Mouse (Mus musculus) neutrophil, adult 5-6 weeks (primary cell): ENCODE measurements around the gene Zfand6. TPM values are rescaled to one million over a fixed set of nuclear protein-coding genes. Genes with fewer than 3 reads are reported as not detected.

Experiments used
- ATAC-seq: fragments of 151-379, 151-347 bp; 2 replicates; pipeline ENCODE4 v1.8.0; 2017; ENCODE audit warnings: mild to moderate bottlenecking, moderate TSS enrichment; ENCODE audit not compliant: insufficient number of reproducible peaks, poor library complexity, low FRiP score, severe bottlenecking; ENCODE audit errors: extremely low read depth
- total RNA-seq: library from RNA; stranded (forward); fragments of 200-1000 nt; gene quantifications from 2 replicates; pipeline ENCODE4 v1.2.3, GENCODE M21; 2017

The Zfand6 gene
- total RNA-seq = 116 and 123 TPM in 2 replicates

DNA sequence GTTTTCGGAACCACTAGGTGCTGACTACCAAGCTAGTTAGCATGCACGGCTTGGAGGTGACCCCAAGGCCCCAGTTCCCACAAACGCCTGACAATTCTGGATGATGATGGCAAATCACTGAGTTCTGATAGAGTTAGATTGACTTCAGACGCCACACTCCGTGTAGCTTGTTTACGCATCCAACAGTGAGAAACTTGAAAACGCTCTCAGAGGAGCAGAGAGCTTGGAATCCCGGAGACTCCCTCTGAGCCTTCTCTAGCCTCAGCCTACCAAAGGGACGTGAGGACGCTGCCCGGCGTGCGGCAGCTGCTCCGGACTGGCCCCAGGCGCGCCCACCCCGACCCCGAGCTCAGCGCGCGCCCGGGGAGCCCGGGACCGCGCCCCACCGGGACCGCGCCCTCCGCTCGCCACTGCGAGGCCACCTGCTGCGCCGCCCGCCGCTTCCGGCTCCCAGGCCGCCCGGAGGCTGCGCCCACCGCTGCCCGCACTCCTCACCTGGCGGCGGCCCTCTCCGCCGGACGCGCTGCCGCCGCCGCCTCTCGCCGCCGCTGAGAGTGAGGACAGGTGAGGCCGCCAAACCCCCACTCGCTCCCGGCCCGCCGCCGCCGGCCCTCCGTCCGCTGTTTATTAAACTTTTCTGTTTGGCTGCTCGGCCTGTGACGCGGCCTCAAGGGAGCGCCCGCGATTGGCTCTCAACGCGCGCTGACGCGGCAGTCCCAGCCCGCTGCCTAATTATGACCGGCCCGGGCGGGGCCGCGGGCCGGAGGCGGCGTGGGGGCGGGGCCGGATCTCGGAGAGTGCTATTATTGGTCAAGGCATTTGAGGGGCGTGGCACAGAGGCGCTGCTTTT is at the start of gene Zfand6:
TSS of gene Zfand6 (minus strand) at position 709 of the 850 bp plus-strand sequence.
- ATAC-seq = peak; percentile 93

DNA sequence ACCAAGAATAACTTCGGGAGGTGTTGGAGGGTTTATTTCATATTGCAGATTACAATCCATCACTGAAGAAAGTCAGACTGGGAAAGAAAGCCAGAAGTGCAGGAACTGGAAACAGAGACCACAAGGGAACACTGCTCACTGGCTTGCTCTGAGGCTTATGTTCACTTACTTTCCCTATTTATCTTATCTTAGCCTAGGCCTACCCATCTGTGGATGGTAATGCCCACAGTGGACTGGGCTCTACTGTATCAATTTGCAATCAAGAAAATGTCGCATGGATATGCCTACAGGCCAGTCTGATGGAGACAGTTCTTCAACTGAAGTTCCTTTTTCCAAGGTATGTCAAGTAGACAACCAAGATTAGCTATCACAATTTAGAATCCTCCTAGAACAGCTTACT is 47.0 kb upstream of the Zfand6 start:
- ATAC-seq = no peak

DNA sequence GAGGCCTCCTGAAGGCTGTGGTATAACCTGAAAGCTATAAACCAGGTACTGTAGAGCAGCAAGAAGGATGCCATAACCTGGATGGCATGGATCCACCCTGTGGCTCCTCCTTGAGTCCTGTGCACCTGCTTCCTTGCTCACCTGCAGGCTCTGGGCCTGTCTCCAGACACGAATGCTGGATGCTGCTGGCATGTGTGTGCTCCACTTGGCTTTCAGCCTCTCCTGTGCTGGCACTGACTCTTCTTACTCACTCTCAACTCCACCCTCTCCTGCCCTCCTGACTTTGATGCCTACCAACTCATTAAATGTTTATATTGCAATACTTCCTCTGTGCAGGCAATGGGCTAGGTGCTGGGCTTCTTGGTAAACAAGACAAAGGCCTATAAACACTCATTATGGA is 43.3 kb upstream of the Zfand6 start:
- ATAC-seq = no peak

DNA sequence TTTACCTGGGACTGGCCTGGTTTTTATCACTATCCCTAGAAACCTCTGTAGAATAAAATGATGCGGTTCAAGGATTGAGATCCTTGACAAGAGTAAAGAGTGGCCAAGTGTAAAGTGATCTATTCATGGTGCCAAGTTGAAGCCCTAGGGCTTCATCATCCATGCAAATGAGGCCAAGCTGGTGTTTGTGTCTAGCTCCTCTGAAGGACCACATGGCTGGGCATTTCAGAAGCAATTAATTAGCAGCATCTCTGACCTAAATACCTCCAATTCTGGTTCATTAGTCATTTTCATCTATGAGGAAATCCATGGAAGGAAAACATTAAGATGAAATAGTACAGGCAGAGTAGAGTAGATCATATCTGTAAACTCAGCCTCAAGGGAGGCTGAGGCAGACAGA is 42.3 kb upstream of the Zfand6 start:
- no peak for ATAC-seq

DNA sequence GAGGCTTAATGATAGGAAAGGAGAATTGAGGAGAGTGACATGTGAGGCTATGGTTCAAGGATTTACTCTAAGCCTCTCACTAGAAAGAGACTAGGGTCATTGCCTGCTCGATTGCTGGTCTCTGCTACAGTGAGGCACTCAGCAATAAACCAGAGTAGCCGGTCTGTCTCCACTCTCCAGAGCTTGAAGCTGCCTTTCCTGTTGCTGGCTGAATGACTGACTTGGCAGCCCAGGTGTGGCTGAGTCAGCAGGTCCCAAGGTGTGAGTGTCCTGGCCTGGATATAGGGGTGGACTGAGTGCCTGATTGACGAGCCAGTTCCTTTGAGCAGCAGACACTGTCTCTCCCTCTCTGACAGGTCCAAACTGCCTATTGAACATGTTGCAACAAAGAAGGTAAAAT is 41.3 kb upstream of the Zfand6 start:
- ATAC-seq = no peak

DNA sequence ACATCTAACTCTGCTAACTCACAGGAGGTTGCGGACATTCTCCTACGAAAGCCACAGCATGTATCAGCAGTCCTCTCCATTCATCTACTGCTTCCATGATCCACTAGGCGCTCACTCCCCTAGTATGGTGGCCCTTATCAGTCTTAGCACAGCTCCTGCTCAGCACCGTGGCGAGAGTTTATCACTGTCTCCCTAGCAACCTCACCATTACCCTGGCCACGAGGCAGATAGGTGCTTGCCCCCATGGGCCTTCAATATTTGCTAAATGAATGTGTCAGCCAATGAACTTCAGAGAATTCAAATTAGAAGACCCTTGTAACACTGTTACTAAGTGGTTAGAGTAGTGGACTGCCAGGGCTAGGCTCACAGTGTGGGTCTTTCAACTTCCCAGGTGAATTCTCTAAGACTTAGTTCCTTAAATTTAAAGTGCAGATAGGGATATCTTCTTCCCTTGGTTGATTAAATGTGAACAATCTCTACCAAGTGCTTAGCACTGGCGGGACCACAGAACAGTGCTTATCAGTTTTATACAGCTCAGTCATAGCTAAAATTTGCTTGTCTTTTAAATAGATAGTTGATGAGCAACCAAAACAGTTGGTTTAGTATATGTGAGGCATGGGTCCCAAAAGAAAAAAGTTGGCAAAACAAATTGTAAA is 33.2 kb upstream of the Zfand6 start:
- ATAC-seq = no peak

DNA sequence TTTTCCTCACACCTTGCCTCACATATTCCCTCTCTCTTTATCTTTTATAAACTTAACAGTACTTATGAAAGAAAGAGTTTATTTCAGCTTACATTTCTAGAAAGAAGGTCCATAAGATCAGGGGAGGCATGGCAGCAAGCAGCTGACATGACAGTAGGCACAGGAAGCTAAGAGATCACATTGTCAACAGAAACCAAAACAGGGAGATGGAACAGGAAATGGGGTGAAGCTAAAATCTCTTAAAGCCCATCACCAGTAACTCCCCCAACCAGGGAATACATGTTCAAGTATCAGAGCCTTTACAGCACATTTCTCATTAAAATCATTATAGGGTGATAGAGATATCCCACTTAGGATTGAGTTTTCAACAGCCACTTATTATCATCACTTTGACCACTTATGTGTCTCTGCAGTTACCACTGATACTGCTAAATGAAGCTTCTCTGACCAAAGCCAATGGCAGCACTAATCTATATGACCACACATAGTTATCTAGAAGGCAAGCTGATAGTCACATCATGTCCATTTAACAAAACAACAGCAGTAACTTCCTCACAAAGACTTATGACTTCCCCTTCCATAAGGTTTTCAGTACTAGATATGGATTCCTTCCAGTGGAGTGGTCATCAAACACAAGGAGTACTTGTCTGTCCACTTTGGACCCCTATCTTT is 20.7 kb upstream of the Zfand6 start:
- no peak for ATAC-seq

DNA sequence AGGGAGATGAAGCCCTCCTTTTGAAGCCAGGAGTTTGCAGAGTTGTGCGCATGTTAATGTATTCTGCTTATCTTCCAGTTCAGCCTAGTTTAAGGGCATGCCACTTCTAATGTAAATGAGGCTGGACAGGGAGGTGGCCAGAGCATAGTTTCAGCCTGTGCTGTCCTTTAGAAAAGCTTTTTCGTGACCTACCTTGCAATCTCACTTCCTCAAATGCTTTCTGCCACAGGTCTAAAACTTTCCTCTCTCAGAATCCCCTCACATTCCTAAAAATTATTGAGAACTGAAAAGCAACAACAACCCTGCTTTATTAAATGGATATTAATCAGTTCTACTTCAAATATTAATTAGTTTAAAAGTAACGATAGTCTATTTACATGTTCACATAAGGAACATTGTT is 17.1 kb upstream of the Zfand6 start:
- ATAC-seq = no peak

DNA sequence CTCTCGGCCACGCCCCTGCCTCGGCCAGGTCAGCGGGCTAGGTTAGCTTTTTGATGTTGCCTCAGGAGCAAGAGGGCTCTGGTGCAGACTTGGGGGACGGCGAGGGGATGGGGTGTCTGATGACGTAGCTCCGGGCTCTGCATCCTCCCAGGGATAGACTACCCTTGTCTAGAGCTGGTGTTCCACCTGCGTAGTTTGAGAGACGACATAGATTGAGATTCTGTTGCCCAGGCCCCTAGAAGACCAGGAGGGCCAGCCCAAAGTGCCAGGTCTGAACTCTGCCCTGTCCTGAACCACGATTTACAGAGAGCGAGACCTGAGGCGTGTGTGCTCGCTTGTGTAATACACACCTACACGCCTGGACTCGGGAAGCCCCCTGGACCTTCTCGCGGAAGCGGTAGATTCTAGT is 346 bp upstream of the Zfand6 start:
- ATAC-seq = no peak

DNA sequence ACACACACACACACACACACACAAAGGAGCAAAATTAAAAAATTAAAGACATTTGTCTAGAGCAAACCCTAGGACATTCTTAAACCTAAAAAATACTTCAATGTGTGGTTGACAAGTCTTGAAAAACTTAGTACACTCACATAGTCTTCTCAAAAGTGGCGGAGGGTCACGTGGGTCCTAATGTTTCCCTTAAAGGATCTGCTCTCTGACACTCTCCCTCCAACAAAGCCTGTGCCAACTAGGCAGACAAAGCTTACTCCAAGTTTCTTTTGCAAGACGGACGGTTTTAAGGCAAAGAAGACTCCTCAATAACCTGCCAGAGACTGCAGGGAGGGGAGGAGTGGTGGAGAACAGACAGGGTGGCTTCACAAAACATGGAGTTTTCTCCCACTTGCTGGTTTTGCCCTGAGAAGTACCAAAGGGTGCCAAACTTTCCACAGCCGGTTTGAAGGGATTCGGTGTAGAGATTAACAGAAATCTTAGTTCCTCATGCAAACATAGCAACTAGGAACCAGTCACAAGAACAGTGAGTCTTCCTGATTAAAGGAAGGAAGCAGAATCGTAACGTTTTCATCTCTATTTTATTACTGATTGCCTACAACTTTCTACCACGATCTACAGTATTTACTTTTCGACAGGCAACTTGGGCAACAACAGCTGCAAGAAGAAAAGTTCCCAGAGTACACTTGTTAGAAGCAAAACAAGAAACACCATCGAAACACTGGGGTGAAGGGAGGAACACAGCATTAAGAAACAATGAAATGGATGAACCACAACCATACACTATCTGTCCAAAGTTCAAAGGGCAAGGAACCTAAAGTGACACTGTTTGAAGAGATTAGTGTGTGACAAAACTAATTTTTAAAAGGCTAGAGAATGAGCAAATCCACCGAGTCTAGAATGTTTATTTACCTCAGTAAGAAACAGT is 1.8 kb downstream of the Zfand6 start:
- no peak for ATAC-seq

DNA sequence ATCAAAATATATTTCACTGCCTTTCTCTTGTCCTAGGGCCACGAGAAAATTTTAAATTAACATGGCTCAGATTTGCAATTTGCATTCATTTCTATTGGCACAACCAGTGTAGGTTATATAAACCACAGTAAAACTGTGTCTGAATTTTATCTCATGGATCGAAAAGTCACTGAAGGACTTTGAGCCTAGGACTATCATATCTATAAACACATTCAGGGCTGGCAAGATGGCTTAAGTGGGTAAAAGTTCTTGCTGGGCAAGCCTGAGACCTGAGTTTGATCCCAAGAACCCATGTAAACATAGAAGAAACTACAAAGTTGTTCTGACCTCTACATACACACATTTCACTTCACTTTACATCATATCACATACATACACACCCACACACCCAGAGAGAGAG is 3.4 kb downstream of the Zfand6 start:
- ATAC-seq = no peak

DNA sequence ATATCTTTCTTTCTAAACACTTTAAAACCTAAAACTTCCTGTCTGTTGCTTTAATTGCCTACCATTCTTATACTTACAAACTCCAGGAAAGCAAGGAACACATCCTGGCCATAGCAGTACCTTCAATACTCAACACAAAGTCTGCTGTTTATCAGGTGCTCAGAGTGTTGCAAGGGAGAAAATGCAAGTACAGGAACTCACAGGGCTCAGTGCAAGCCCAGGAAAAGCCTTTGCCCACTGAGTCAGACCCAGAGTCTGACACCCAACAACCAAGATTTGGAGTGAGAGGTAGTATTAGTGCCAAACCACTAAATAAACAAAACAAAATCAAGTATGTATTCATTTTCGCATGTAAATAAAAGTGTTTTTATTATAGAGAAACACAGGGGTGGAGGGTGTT is 5.1 kb downstream of the Zfand6 start:
- no peak for ATAC-seq

DNA sequence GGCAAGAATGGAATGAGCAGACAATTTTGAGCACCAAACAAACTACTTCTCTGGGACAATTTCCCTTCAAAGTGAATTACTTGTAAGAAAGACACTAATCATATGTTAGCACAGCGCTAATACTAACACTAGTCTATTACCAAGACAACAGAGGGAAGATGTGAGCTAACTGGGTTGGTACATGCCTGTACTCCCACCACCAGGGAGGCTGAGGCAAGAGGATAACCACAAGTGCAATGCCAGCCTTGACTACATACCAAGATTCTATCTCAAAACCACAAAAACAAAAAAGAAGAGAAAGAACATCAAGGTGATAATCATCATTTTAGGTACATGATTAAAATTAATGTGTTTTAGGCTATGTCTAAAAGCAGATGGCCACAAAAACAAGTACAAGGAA is 8.2 kb downstream of the Zfand6 start:
- ATAC-seq = no peak

DNA sequence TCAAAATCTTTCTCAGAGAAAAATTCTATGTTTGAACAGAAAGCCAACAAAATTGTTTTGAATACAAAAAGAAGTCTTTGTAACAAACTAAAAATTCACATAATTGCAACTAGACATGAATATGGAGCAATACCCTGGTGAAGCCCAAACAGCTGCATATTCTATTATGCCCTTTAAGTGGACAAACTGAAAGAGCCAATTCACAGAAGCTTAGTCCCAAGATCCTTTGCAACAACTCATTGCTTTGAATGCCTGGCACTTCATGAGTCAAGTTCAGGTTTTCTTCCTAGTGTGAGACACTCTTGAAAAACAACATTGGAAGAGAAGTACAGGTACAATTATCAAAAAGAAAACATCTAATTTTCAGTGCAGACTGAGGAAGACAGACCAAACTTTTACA is 8.8 kb downstream of the Zfand6 start:
- ATAC-seq = no peak

DNA sequence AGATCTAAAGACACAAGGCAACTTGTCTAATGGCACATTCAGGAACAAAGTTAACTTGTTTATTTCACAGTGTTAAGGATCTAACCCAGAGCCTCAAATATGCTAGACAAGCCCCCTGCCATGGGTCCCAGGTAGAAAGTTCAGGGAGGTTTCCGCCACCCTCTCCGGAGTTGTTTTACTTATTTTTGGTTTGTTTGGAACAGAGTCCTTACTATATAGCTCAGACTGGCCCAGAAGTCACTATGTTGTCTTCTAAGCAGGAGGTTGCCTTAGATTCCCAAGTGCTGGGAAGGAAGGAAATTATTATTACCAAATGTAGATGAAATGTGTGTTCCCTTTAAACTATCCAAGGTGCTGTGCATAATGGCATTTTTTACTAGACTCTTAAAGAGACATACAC is 9.7 kb downstream of the Zfand6 start:
- no peak for ATAC-seq

DNA sequence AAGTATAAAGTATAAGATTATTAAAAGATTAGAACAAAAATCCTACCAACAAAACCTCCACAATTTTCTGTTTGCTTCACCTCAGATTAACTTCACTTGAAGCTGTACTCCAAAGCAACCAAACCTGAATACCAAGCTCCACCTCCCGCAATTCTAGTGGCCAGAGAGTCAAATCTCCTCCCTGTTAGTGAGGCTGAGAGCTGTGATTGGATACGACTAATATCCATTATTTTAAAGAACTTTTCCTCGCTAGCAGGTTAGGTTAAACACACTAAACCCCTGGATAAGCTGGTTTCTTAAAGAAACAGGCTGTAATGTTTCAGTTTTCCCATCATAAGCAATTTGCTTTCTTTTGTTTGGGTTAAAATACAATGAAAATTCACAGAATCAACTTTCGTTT is 10.5 kb downstream of the Zfand6 start:
- peak; percentile 98 for ATAC-seq

DNA sequence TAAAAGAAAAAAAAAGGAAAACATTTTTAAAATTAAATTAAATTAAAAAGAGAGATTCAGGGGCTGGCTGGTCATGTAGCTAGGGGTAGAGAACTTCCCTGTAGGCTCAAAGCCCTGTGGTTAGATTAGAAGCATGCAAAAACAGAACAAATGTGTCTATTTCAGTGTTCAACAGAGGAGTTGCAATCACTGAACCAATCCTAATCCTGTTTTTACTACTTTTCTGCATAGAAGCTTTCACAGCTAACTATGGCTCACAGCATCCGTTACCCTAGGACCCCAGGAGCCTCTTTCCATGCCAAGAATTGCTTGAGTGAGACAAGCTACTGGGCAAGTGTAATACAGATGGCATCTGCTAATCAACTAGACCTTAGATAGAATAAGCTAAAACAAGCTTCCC is 16.7 kb downstream of the Zfand6 start:
- no peak for ATAC-seq

DNA sequence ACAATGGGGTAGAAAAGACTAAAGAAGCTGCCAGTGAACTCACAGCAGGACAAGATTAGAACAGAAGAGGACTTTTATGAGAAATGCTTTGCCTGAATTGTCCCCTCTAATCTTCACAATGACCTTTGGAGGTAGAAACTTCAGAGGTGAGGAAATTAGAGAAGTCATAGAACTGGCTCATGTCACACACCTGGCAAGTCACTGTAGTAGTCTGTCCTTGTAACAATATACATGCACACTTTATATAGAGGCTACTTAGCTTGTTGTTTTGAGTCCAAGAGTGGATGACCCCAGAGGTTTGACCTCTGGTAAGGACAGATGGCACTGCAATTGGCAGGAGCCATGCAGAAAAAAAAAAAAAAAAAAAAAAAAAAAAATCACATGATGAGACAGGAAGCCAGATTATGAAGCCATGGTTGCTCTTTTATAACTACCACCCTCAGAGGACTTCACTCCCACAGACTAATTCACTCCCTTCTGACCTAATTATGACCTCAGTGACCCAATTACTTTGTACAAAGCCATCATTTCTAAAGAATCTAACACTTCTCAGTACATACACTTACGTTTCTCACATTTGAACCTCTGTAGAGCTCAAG is 20.1 kb downstream of the Zfand6 start:
- no peak for ATAC-seq

DNA sequence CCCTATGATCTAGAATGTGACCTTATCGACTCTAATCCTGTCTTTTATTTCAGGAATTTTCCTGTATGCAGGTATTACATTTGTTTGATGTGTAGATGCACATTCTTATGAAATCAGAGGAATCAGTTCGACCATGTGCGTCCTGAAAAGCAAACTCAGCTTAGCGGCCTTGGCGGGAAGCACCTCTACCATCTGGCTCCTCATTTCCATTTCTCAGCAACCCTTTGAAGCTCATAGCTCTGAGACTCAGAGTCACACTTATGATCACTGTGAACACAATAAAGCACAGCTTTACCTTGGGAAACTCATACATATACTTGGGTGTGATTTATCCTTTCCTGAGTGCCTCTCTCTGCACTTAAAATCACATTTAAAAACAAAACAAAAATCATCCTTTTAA is 21.8 kb downstream of the Zfand6 start:
- no peak for ATAC-seq
